Mouse (Mus musculus): ENCODE measurements at regions not wholly inside any gene's neighbourhood (a gene's known extent, or its start where the extent isn't known, plus 50 kb on each side); places are given as distances from the start of the nearest gene placed in this dataset.

- Histone ChIP-seq H3K79me3 (ENCODE audit: low read depth) (no peaks in the 10 kb centered on the region), H3K27me3 (ENCODE audit: control insufficient read depth, insufficient read depth, insufficient read length) (no peaks in the 10 kb centered on the region), H3K4me3 (ENCODE audit: insufficient read depth, poor library complexity, severe bottlenecking) (no peak overlapping the region), H3ac (ENCODE audit: control insufficient read depth, insufficient read length, low read depth) (no peak overlapping the region), H3K79me2 (ENCODE audit: control insufficient read depth, insufficient read depth) (no peaks in the 10 kb centered on the region), H3K36me3 (ENCODE audit: control insufficient read depth, insufficient read depth) (no peaks in the 10 kb centered on the region)
- TF ChIP-seq MYOG (IDR thresholded peaks at IDR 0.05; ENCODE audit: control insufficient read depth, extremely low read depth, insufficient read length) (no peak), FOSL1 (IDR thresholded peaks at IDR 0.05; ENCODE audit: insufficient read depth, low read length, poor library complexity, severe bottlenecking) (no peak), CEBPB (IDR thresholded peaks at IDR 0.05; ENCODE audit: low read depth) (no peak), MAX (IDR thresholded peaks at IDR 0.05) (no peak), USF1 (IDR thresholded peaks at IDR 0.05; ENCODE audit: low read depth) (no peak), MYOD1 (IDR thresholded peaks at IDR 0.05; ENCODE audit: control insufficient read depth, insufficient read length, low read depth) (no peak), CTCF (IDR thresholded peaks at IDR 0.05; ENCODE audit: control insufficient read depth, insufficient read depth, insufficient read length) (no peak)
Measured at GRCm38 (mm10) chr1:73715571-73715970, 408.7 kb downstream of the Tns1 start.

- no peak overlapping the region for H3ac ChIP-seq (ENCODE audit: control insufficient read depth, insufficient read length, low read depth)
- H3K79me2 ChIP-seq (ENCODE audit: control insufficient read depth, insufficient read depth), result no peaks in the 10 kb centered on the region
- H3K27me3 ChIP-seq (ENCODE audit: control insufficient read depth, insufficient read depth, insufficient read length), result peaks cover 9% of the 10 kb centered on the region
- no peaks in the 10 kb centered on the region for H3K79me3 ChIP-seq (ENCODE audit: low read depth)
- H3K36me3 ChIP-seq (ENCODE audit: control insufficient read depth, insufficient read depth), result no peaks in the 10 kb centered on the region
- no peak for TF ChIP-seq MYOD1 (IDR thresholded peaks at IDR 0.05; ENCODE audit: control insufficient read depth, insufficient read length, low read depth)
- TF ChIP-seq FOSL1 (IDR thresholded peaks at IDR 0.05; ENCODE audit: insufficient read depth, low read length, poor library complexity, severe bottlenecking), result no peak
- TF ChIP-seq MYOG (IDR thresholded peaks at IDR 0.05; ENCODE audit: control insufficient read depth, extremely low read depth, insufficient read length), result no peak
- TF ChIP-seq CTCF (IDR thresholded peaks at IDR 0.05; ENCODE audit: control insufficient read depth, insufficient read depth, insufficient read length), result no peak
- no peak for TF ChIP-seq USF1 (IDR thresholded peaks at IDR 0.05; ENCODE audit: low read depth)
- no peak for TF ChIP-seq MAX (IDR thresholded peaks at IDR 0.05)
- TF ChIP-seq CEBPB (IDR thresholded peaks at IDR 0.05; ENCODE audit: low read depth), result no peak
- H3K4me3 ChIP-seq (ENCODE audit: insufficient read depth, poor library complexity, severe bottlenecking), result no peak overlapping the region
Measured at GRCm38 (mm10) chr1:73702428-73702842, 421.8 kb downstream of the Tns1 start.

GRCm38 (mm10) chr1:73693537-73693936 lies 430.7 kb downstream of the Tns1 start:
- no peaks in the 10 kb centered on the region for H3K36me3 ChIP-seq (ENCODE audit: control insufficient read depth, insufficient read depth)
- no peak overlapping the region for H3ac ChIP-seq (ENCODE audit: control insufficient read depth, insufficient read length, low read depth)
- H3K79me3 ChIP-seq (ENCODE audit: low read depth), result no peaks in the 10 kb centered on the region
- H3K79me2 ChIP-seq (ENCODE audit: control insufficient read depth, insufficient read depth), result no peaks in the 10 kb centered on the region
- H3K4me3 ChIP-seq (ENCODE audit: insufficient read depth, poor library complexity, severe bottlenecking), result no peak overlapping the region
- TF ChIP-seq USF1 (IDR thresholded peaks at IDR 0.05; ENCODE audit: low read depth), result no peak
- TF ChIP-seq MYOG (IDR thresholded peaks at IDR 0.05; ENCODE audit: control insufficient read depth, extremely low read depth, insufficient read length), result no peak
- no peak for TF ChIP-seq CTCF (IDR thresholded peaks at IDR 0.05; ENCODE audit: control insufficient read depth, insufficient read depth, insufficient read length)
- TF ChIP-seq MAX (IDR thresholded peaks at IDR 0.05), result no peak
- TF ChIP-seq CEBPB (IDR thresholded peaks at IDR 0.05; ENCODE audit: low read depth), result no peak
- no peak for TF ChIP-seq MYOD1 (IDR thresholded peaks at IDR 0.05; ENCODE audit: control insufficient read depth, insufficient read length, low read depth)
- H3K27me3 ChIP-seq (ENCODE audit: control insufficient read depth, insufficient read depth, insufficient read length), result no peaks in the 10 kb centered on the region

- Histone ChIP-seq H3K4me3 (ENCODE audit: insufficient read depth, poor library complexity, severe bottlenecking) (no peak overlapping the region), H3K27me3 (ENCODE audit: control insufficient read depth, insufficient read depth, insufficient read length) (no peaks in the 10 kb centered on the region), H3ac (ENCODE audit: control insufficient read depth, insufficient read length, low read depth) (no peak overlapping the region), H3K36me3 (ENCODE audit: control insufficient read depth, insufficient read depth) (no peaks in the 10 kb centered on the region), H3K79me2 (ENCODE audit: control insufficient read depth, insufficient read depth) (no peaks in the 10 kb centered on the region), H3K79me3 (ENCODE audit: low read depth) (no peaks in the 10 kb centered on the region)
- TF ChIP-seq FOSL1 (IDR thresholded peaks at IDR 0.05; ENCODE audit: insufficient read depth, low read length, poor library complexity, severe bottlenecking) (peak; percentile 81), MAX (IDR thresholded peaks at IDR 0.05) (no peak), USF1 (IDR thresholded peaks at IDR 0.05; ENCODE audit: low read depth) (peak; percentile 1), CTCF (IDR thresholded peaks at IDR 0.05; ENCODE audit: control insufficient read depth, insufficient read depth, insufficient read length) (no peak), MYOG (IDR thresholded peaks at IDR 0.05; ENCODE audit: control insufficient read depth, extremely low read depth, insufficient read length) (no peak), CEBPB (IDR thresholded peaks at IDR 0.05; ENCODE audit: low read depth) (no peak), MYOD1 (IDR thresholded peaks at IDR 0.05; ENCODE audit: control insufficient read depth, insufficient read length, low read depth) (peak; percentile 89)
Measured at GRCm38 (mm10) chr1:73685734-73686133, 438.5 kb downstream of the Tns1 start.

GRCm38 (mm10) chr1:73685066-73685465 lies 439.2 kb downstream of the Tns1 start:
- TF ChIP-seq FOSL1 (IDR thresholded peaks at IDR 0.05; ENCODE audit: insufficient read depth, low read length, poor library complexity, severe bottlenecking) (no peak), MAX (IDR thresholded peaks at IDR 0.05) (no peak), CEBPB (IDR thresholded peaks at IDR 0.05; ENCODE audit: low read depth) (no peak), CTCF (IDR thresholded peaks at IDR 0.05; ENCODE audit: control insufficient read depth, insufficient read depth, insufficient read length) (no peak), MYOG (IDR thresholded peaks at IDR 0.05; ENCODE audit: control insufficient read depth, extremely low read depth, insufficient read length) (no peak), MYOD1 (IDR thresholded peaks at IDR 0.05; ENCODE audit: control insufficient read depth, insufficient read length, low read depth) (no peak), USF1 (IDR thresholded peaks at IDR 0.05; ENCODE audit: low read depth) (no peak)
- Histone ChIP-seq H3K4me3 (ENCODE audit: insufficient read depth, poor library complexity, severe bottlenecking) (no peak overlapping the region), H3K79me3 (ENCODE audit: low read depth) (no peaks in the 10 kb centered on the region), H3ac (ENCODE audit: control insufficient read depth, insufficient read length, low read depth) (no peak overlapping the region), H3K79me2 (ENCODE audit: control insufficient read depth, insufficient read depth) (no peaks in the 10 kb centered on the region), H3K36me3 (ENCODE audit: control insufficient read depth, insufficient read depth) (no peaks in the 10 kb centered on the region), H3K27me3 (ENCODE audit: control insufficient read depth, insufficient read depth, insufficient read length) (no peaks in the 10 kb centered on the region)

GRCm38 (mm10) chr1:73684166-73684565 lies 440.1 kb downstream of the Tns1 start:
- Histone ChIP-seq H3K27me3 (ENCODE audit: control insufficient read depth, insufficient read depth, insufficient read length) (no peaks in the 10 kb centered on the region), H3K79me2 (ENCODE audit: control insufficient read depth, insufficient read depth) (no peaks in the 10 kb centered on the region), H3ac (ENCODE audit: control insufficient read depth, insufficient read length, low read depth) (no peak overlapping the region), H3K36me3 (ENCODE audit: control insufficient read depth, insufficient read depth) (no peaks in the 10 kb centered on the region), H3K79me3 (ENCODE audit: low read depth) (no peaks in the 10 kb centered on the region), H3K4me3 (ENCODE audit: insufficient read depth, poor library complexity, severe bottlenecking) (no peak overlapping the region)
- TF ChIP-seq CEBPB (IDR thresholded peaks at IDR 0.05; ENCODE audit: low read depth) (no peak), MAX (IDR thresholded peaks at IDR 0.05) (no peak), CTCF (IDR thresholded peaks at IDR 0.05; ENCODE audit: control insufficient read depth, insufficient read depth, insufficient read length) (no peak), MYOG (IDR thresholded peaks at IDR 0.05; ENCODE audit: control insufficient read depth, extremely low read depth, insufficient read length) (no peak), USF1 (IDR thresholded peaks at IDR 0.05; ENCODE audit: low read depth) (no peak), MYOD1 (IDR thresholded peaks at IDR 0.05; ENCODE audit: control insufficient read depth, insufficient read length, low read depth) (no peak)

Measured in C2C12 (cell line).